Mouse (Mus musculus) heart, postnatal 10 days (tissue): ENCODE data around the gene Gm3250. TPM values are rescaled to one million over a fixed set of nuclear protein-coding genes. Genes with fewer than 3 reads are reported as not detected.
A peak's percentile ranks its signal among the peaks of the same experiment; 100 is the strongest.
"Not testable (repeated sequence)": the region's sequence is repeated elsewhere in the genome, so short reads cannot be mapped to it uniquely, and the experiment has no call there.

Source experiments
- DNase-seq, 2 experiments: peaks; one replicate each; pipeline ENCODE4 v3.0.0; 2021
- intact Hi-C: fragments of 180-260 bp; cut with DNase I; formaldehyde crosslinking; loops from one replicate; pipeline ENCODE4 v1.15.1; 2025
- total RNA-seq, 2 experiments: library from RNA; stranded (reverse); gene quantifications; 2 replicates each; pipeline ENCODE4 v1.2.3; 2021

Gm3250 gene
- not detected for total RNA-seq

GRCm38 (mm10) chr10:77782442-77782841 lies at the start of gene Gm3250:
Gene Gm3250, minus strand, starts transcription at chr10:77782542.
- DNase-seq: not testable (repeated sequence)
- intact Hi-C loops: loop anchor here (10.0 kb wide), 1 partner anchor 132 kb away; no protein-coding TSS in a partner anchor

DNA sequence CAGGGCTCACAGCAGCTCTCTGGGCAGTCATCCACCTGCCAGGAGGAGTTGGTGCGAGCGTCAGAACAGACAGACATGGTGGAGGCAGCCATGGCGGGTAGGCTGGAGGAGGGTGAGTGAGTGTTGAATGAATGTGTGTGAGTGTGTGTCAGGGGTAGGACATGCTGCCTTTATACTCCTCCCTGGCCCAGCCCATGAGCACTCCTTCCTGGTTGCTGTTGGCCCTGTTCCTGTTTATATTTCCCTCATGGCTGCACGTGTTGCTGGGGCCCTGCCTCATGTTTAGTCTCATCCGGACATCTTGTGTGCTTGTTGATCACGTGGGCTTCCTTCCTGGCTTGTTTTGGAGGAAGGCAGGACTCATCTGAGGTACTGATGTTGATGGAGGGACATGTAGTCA lies 44.6 kb upstream of the Gm3250 start, which contains the start of gene Krtap10-4:
TSS of gene Krtap10-4 (minus strand) at position 145 of the 400 bp plus-strand sequence.
- DNase-seq: no peak
- intact Hi-C loops: no loop called here

- no peak for DNase-seq
- intact Hi-C loops: loop anchor here (5.0 kb wide), 1 partner anchor 192 kb away; no protein-coding TSS in a partner anchor
Observed at GRCm38 (mm10) chr10:77819203-77819602, 36.9 kb upstream of the Gm3250 start.

- intact Hi-C loops: loop anchor here (5.0 kb wide), 1 partner anchor 191 kb away; no protein-coding TSS in a partner anchor
Observed at GRCm38 (mm10) chr10:77818523-77818922, 36.2 kb upstream of the Gm3250 start.

DNA sequence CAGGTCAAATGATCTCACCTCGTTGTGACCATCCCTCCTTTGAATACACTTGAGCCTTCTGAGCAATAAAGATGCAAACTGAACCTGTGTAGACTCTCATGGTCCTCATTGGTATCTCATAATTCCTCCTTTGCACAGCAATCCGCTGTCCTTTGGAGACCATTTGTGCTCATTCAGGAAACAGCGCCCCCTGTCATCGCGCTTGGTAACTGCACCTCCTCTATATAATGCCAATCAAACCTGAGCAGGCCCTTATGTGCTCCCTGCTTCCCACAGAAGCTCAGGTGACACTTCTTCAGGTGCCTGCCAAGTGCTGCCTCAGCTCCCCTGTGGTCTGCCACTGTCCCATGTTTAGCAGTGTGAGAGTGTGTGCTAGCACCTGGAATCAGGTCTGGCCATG lies 33.2 kb upstream of the Gm3250 start:
- peak; percentile 7 to 44 for DNase-seq
- intact Hi-C loops: loop anchor here (5.0 kb wide), 1 partner anchor 188 kb away; no protein-coding TSS in a partner anchor

More at GRCm38 (mm10) chr10:77818523-77818922, 36.2 kb upstream of the Gm3250 start:
- no peak for DNase-seq

GRCm38 (mm10) chr10:77814382-77814781 lies 32.0 kb upstream of the Gm3250 start, which contains the start of gene Gm2696:
Gene Gm2696, plus strand, starts transcription at chr10:77814682.
- intact Hi-C loops: no loop called here
- DNase-seq: no peak

GRCm38 (mm10) chr10:77811743-77812142 lies 29.4 kb upstream of the Gm3250 start, which contains the start of gene Gm9507:
Gene Gm9507, minus strand, starts transcription at chr10:77811843.
- intact Hi-C loops: no loop called here
- no peak for DNase-seq

GRCm38 (mm10) chr10:77804095-77804494 lies 21.8 kb upstream of the Gm3250 start:
- intact Hi-C loops: no loop called here
- DNase-seq: no peak

DNA sequence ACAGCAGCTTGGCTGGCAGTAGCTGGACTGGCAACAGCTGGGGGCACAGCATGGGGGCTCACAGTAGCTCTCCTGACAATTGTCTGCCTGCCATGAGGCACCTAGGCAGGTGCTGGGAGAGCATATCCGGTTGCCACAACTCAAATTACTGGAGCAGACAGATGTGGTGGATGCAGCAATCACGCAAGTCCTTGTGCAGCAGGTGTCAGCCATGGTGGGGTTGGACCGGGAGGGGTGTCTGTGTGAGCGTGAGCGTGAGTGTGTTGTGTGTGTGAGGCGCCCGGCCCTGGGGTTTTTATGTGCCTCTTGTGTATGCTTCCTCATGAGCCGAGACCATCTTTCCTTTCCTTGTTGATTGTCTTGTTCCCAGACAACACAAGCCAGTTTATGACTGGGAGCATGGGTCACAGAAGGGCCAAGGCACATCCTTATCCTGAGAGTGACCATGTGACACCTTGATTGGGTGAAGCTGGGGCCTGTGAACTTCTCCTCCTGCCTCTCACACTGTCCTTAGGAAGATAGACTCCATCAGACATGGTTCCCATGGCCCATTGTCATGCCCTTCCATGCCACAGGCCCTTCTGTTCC lies 16.7 kb upstream of the Gm3250 start, which contains the start of gene Gm19668:
TSS of gene Gm19668 (minus strand) at position 213 of the 588 bp plus-strand sequence.
- DNase-seq: no peak
- intact Hi-C loops: no loop called here

DNA sequence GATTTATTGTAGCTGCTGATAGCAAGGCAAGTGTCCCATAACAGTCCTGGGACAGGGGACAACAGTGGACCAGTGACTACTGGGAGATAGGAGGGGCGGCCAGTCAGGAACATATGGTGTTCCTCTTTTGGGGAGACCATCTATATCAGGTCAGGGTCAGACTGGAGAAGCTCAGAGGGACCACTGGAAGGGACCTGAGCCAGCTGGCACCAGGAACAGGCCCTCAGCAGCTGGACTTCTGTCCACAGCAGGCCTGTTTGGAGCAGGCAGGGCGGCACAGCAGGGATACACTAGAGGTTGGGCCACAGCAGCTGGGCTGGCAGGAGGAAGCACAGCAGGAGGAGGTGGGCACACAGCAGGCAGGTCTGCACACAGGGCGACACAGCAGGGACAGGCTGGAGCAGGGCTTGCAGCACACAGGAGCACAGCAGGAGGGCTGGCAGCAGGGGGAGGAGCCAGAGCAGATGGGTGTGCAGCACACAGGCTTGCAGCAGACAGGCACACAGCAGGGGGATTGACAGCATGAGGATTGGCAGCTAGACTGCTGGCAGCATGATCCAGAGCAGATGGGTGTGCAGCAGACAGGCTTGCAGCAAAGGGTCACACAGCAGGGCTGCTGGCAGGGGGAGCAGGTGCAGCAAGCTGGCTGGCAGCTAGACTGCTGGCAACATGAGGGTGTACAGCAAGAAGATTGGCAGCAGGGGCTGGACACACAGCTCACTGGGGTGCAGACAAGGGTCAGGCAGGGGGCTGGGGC lies 16.0 kb upstream of the Gm3250 start:
- intact Hi-C loops: not testable (repeated sequence)
- peak; percentile 31 to 50 for DNase-seq

- intact Hi-C loops: no loop called here
- peak; percentile 44 to 50 for DNase-seq
Observed at GRCm38 (mm10) chr10:77797677-77798076, 15.3 kb upstream of the Gm3250 start.

- peak in 1 of 2 experiments; percentile 29 for DNase-seq
- intact Hi-C loops: no loop called here
Observed at GRCm38 (mm10) chr10:77794976-77795375, 12.6 kb upstream of the Gm3250 start, which contains the start of gene Gm9639. Gene Gm9639, minus strand, starts transcription at chr10:77795076.

GRCm38 (mm10) chr10:77788621-77789020 lies 6.3 kb upstream of the Gm3250 start:
- no peak for DNase-seq
- intact Hi-C loops: loop anchor here (10.0 kb wide), 1 partner anchor 126 kb away; no protein-coding TSS in a partner anchor

GRCm38 (mm10) chr10:77787876-77788275 lies 5.5 kb upstream of the Gm3250 start, which contains the start of gene Gm7137:
Gene Gm7137, minus strand, starts transcription at chr10:77788200.
- intact Hi-C loops: loop anchor here (10.0 kb wide), 1 partner anchor 127 kb away; no protein-coding TSS in a partner anchor
- DNase-seq: peak; percentile 47 to 55

- DNase-seq: not testable (repeated sequence)
- intact Hi-C loops: loop anchor here (10.0 kb wide), 1 partner anchor 131 kb away; no protein-coding TSS in a partner anchor
Observed at GRCm38 (mm10) chr10:77783396-77783795, 1.1 kb upstream of the Gm3250 start.

GRCm38 (mm10) chr10:77776844-77777243 lies 5.5 kb downstream of the Gm3250 start, which contains the start of gene Gm7138:
Gene Gm7138, minus strand, starts transcription at chr10:77776944.
- intact Hi-C loops, DNase-seq: not testable (repeated sequence)

GRCm38 (mm10) chr10:77772142-77772541 lies 10.2 kb downstream of the Gm3250 start:
- intact Hi-C loops, DNase-seq: not testable (repeated sequence)

DNA sequence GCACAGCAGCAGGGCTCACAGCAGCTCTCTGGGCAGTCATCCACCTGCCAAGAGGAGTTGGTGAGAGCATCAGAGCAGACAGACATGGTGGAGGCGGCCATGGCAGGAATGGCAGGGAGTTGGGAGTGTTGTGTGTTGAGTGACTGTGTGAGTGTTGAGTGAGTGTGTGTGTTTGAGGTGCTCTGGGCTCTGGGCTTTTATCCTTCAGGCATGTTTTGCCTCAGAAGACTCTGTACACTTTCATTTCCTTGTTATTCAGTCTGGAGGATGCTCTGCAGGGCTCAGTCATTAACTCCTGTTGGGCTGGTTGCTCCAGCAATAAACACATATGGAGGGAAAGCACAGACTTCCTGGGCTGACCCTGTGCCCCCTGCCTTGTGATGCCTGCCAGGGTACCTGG lies 11.1 kb downstream of the Gm3250 start, which contains the start of gene Gm3238:
TSS of gene Gm3238 (minus strand) at position 101 of the 400 bp plus-strand sequence.
- intact Hi-C loops, DNase-seq: not testable (repeated sequence)

GRCm38 (mm10) chr10:77769727-77770126 lies 12.6 kb downstream of the Gm3250 start:
- no peak for DNase-seq
- intact Hi-C loops: no loop called here

- intact Hi-C loops, DNase-seq: not testable (repeated sequence)
Observed at GRCm38 (mm10) chr10:77759582-77759981, 22.8 kb downstream of the Gm3250 start, which contains the start of gene Gm3233. Gene Gm3233, minus strand, starts transcription at chr10:77759682.

DNA sequence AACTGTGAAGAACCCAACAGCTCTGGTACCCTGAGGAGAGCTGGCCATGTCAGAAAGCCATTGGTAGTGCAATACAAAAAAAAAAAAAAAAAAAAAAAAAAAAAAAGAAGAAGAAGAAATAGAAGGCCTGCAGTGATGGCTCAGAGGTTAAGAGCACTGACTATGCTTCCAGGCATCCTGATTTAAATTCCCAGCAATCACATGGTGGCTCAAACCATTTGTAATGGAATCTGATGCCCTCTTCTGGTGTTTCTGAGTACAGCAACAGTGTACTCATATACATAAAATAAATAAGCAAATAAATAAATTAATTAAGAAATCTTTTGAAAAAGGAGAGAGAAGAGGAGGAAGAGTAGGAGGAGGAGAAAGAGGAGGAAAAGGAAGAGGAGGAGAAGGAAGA lies 28.9 kb downstream of the Gm3250 start:
- no peak for DNase-seq
- intact Hi-C loops: no loop called here
